Mouse (Mus musculus): ENCODE measurements at regions not wholly inside any gene's neighbourhood (a gene's known extent, or its start where the extent isn't known, plus 50 kb on each side); places are given as distances from the start of the nearest gene placed in this dataset.
A peak's percentile ranks its signal among the peaks of the same experiment; 100 is the strongest.

- DNase-seq = peak; percentile 47
Measured at GRCm38 (mm10) chr5:64703091-64703872, 99.9 kb upstream of the Klf3 start.

- peak; percentile 81 for DNase-seq
Measured at GRCm38 (mm10) chr5:64704144-64704543, 99.0 kb upstream of the Klf3 start.

GRCm38 (mm10) chr5:64706586-64706985 is 96.6 kb upstream of the Klf3 start:
- no peak for DNase-seq

GRCm38 (mm10) chr5:64709146-64709545 is 94.0 kb upstream of the Klf3 start:
- no peak for DNase-seq

GRCm38 (mm10) chr5:64710236-64710635 is 93.0 kb upstream of the Klf3 start:
- DNase-seq = no peak

GRCm38 (mm10) chr5:64710968-64711367 is 92.2 kb upstream of the Klf3 start:
- DNase-seq = no peak

GRCm38 (mm10) chr5:64714221-64714653 is 89.0 kb upstream of the Klf3 start:
- no peak for DNase-seq

GRCm38 (mm10) chr5:64714710-64715109 is 88.5 kb upstream of the Klf3 start:
- DNase-seq = no peak

GRCm38 (mm10) chr5:64716551-64716950 is 86.6 kb upstream of the Klf3 start:
- DNase-seq = no peak

GRCm38 (mm10) chr5:64722211-64722610 is 81.0 kb upstream of the Klf3 start:
- no peak for DNase-seq

- DNase-seq = no peak
Measured at GRCm38 (mm10) chr5:64727847-64728246, 75.3 kb upstream of the Klf3 start.

GRCm38 (mm10) chr5:64732356-64732755 is 70.8 kb upstream of the Klf3 start:
- DNase-seq = no peak

GRCm38 (mm10) chr5:64736985-64737384 is 66.2 kb upstream of the Klf3 start:
- DNase-seq = no peak

- DNase-seq = no peak
Measured at GRCm38 (mm10) chr5:64738096-64738780, 65.0 kb upstream of the Klf3 start.

- DNase-seq = no peak
Measured at GRCm38 (mm10) chr5:64738781-64739310, 64.3 kb upstream of the Klf3 start.

- peak; percentile 18 for DNase-seq
Measured at GRCm38 (mm10) chr5:64739311-64740261, 63.6 kb upstream of the Klf3 start.

- DNase-seq = no peak
Measured at GRCm38 (mm10) chr5:64744041-64744440, 59.1 kb upstream of the Klf3 start.

- DNase-seq = no peak
Measured at GRCm38 (mm10) chr5:64744455-64744854, 58.7 kb upstream of the Klf3 start.

GRCm38 (mm10) chr5:64747461-64747860 is 55.7 kb upstream of the Klf3 start:
- DNase-seq = no peak

GRCm38 (mm10) chr5:64749415-64750166 is 53.6 kb upstream of the Klf3 start:
- no peak for DNase-seq

- DNase-seq = no peak
Measured at GRCm38 (mm10) chr5:64750406-64750805, 52.8 kb upstream of the Klf3 start.

All from lung, postnatal 14 days (tissue).